Mouse (Mus musculus): ENCODE measurements around the gene Gys2.

Gys2 gene

GRCm38 (mm10) chr6:142458010-142458409 lies 14.9 kb downstream of the Gys2 start:
- DNase-seq (ENCODE audit: low spot score in 2 of 2), result no peak

- DNase-seq (ENCODE audit: low spot score in 2 of 2), result no peak
Measured at GRCm38 (mm10) chr6:142455314-142455996, 17.5 kb downstream of the Gys2 start.

- DNase-seq (ENCODE audit: low spot score in 2 of 2), result no peak
Measured at GRCm38 (mm10) chr6:142453311-142453710, 19.6 kb downstream of the Gys2 start.

GRCm38 (mm10) chr6:142451381-142451780 lies 21.5 kb downstream of the Gys2 start:
- DNase-seq (ENCODE audit: low spot score in 2 of 2), result no peak

- no peak for DNase-seq (ENCODE audit: low spot score in 2 of 2)
Measured at GRCm38 (mm10) chr6:142429072-142429471, 43.8 kb downstream of the Gys2 start.

- no peak for DNase-seq (ENCODE audit: low spot score in 2 of 2)
Measured at GRCm38 (mm10) chr6:142424976-142425375, 47.9 kb downstream of the Gys2 start.

- no peak for DNase-seq (ENCODE audit: low spot score in 2 of 2)
Measured at GRCm38 (mm10) chr6:142414597-142414996, 58.3 kb downstream of the Gys2 start.

- no peak for DNase-seq (ENCODE audit: low spot score in 2 of 2)
Measured at GRCm38 (mm10) chr6:142413845-142414244, 59.1 kb downstream of the Gys2 start.

- DNase-seq (ENCODE audit: low spot score in 2 of 2), result no peak
Measured at GRCm38 (mm10) chr6:142412906-142413491, 59.9 kb downstream of the Gys2 start, which contains the start of gene Spx. TSS of gene Spx (plus strand) at chr6:142413441.

- DNase-seq (ENCODE audit: low spot score in 2 of 2), result no peak
Measured at GRCm38 (mm10) chr6:142411140-142411539, 61.8 kb downstream of the Gys2 start.

GRCm38 (mm10) chr6:142395756-142396155 lies 77.2 kb downstream of the Gys2 start:
- DNase-seq (ENCODE audit: low spot score in 2 of 2), result no peak

- no peak for DNase-seq (ENCODE audit: low spot score in 2 of 2)
Measured at GRCm38 (mm10) chr6:142394669-142395068, 78.2 kb downstream of the Gys2 start.

GRCm38 (mm10) chr6:142392312-142392711 lies 80.6 kb downstream of the Gys2 start:
- DNase-seq (ENCODE audit: low spot score in 2 of 2), result no peak

GRCm38 (mm10) chr6:142389101-142389500 lies 83.8 kb downstream of the Gys2 start:
- DNase-seq (ENCODE audit: low spot score in 2 of 2), result no peak

GRCm38 (mm10) chr6:142387755-142388271 lies 85.1 kb downstream of the Gys2 start:
- no peak for DNase-seq (ENCODE audit: low spot score in 2 of 2)

- peak; percentile 89 to 96 for DNase-seq (ENCODE audit: low spot score in 2 of 2)
Measured at GRCm38 (mm10) chr6:142387011-142387754, 85.7 kb downstream of the Gys2 start, which contains the start of the genes Recql and Golt1b. TSS of gene Recql (minus strand) at chr6:142387087. TSS of gene Golt1b (plus strand) at chr6:142387221.

GRCm38 (mm10) chr6:142386285-142387010 lies 86.5 kb downstream of the Gys2 start:
- no peak for DNase-seq (ENCODE audit: low spot score in 2 of 2)

- DNase-seq (ENCODE audit: low spot score in 2 of 2), result no peak
Measured at GRCm38 (mm10) chr6:142384521-142384920, 88.4 kb downstream of the Gys2 start.

- no peak for DNase-seq (ENCODE audit: low spot score in 2 of 2)
Measured at GRCm38 (mm10) chr6:142381615-142382014, 91.3 kb downstream of the Gys2 start.

- no peak for DNase-seq (ENCODE audit: low spot score in 2 of 2)
Measured at GRCm38 (mm10) chr6:142379961-142380360, 92.9 kb downstream of the Gys2 start.

GRCm38 (mm10) chr6:142378576-142379330 lies 94.2 kb downstream of the Gys2 start:
- DNase-seq (ENCODE audit: low spot score in 2 of 2), result no peak

Measured in spleen, postnatal 10 days (tissue).